Mouse (Mus musculus) 3T3-L1 (cell line): Measurements from ENCODE around the gene L1cam.
A peak's percentile ranks its signal among the peaks of the same experiment; 100 is the strongest.

Experiments
- DNase-seq: peaks from one replicate; pipeline ENCODE4 v3.0.0-alpha.2; 2015; ENCODE audit warnings: low read depth, low spot score

Gene L1cam

DNA sequence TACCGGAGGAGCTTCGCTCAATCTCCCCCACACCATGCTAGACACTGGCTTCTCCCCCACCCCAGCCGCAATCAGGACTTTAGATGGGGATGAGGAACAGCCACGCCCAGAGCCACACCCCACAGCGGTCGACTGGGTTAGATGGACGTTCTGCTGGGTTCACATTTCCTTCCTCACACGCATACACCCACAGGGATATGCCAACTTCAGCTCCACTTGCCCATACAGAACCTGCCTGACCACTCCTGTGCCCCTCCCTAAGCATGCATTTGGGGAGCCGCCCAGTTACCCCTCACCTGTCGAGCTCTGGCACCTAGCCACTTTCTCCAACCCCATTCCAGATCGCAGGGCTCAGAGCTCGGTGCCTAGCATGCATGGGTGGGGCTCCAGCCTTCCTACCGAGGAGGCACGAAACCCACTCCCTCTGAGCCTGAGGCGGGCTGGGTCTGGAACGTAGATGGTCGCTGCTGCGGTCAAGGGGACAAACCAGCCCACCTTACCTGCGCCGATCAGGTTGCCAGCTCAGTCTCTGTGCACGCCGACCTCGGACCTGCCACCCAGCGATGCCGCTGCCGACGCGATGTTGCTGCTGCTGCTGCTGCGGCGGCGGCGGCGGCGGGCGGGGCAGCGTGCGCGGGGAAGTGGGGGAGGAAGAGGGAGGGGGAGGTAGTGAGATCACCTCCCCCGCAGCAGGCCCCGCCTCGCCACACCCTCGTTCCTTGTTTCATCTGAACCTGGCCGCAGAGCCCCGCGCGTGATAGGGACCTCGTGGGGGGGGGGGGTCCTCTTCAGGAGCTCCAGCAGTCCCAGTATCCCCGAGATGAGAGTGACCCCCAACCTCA lies 15.5 kb downstream of the L1cam start:
- no peak for DNase-seq

DNA sequence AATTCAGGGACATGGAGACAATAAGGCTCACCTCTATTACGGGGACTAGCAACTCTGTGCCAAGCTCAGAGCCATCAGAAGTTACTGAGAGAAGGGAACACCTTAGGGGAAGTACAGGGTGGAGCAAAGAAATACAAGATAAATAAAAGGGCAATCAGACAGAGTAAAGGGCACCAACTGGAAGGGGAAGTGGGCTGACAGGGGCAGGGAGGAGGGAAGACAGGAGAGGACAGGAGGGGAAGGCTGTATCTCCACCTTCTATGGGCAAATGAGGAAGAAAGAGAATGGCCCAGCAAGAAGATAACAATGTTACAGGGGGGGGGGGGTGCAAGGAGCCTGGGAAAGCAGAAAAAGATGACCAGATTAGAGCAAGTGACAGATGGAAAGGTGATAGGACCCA lies 18.9 kb downstream of the L1cam start:
- no peak for DNase-seq

DNA sequence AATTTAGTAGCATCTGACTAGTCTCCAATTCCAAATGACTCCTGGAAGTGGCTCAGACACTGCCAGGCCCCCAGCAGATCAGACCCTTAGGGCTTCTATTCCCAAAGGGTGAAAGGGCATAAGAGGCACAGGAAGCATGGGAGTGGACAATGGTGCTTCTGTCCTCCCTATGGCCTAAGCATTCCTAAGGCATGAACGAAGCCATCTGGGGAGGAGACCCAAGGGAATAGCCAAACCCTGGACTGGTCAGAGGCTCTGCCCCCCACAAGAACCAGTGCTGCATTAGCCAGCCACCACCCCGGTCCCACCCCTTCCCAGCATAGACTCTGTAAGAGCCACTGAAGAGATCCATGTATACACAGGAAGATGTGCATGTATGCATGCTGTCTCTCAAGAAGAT lies 20.0 kb downstream of the L1cam start:
- peak; percentile 57 for DNase-seq

DNA sequence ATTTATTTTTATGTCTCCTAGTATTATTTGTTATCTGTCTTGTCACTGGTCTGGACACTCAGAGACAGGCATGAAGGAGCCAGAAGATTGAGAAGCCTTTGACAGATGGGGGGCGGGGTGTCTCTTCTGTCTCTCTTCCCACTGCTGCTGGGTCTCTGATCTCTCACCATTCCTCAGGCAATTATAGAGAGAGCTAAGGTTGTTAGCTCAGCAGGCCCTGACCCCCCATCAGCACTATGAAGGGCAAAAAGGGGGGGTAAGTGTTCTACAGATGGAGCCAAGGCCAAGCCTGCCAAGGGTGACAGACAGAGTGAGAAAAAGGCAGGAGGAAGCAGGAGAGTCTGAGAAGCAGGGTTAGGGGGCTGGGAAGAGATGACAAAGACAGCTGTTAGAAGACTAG lies 23.9 kb downstream of the L1cam start:
- no peak for DNase-seq

DNA sequence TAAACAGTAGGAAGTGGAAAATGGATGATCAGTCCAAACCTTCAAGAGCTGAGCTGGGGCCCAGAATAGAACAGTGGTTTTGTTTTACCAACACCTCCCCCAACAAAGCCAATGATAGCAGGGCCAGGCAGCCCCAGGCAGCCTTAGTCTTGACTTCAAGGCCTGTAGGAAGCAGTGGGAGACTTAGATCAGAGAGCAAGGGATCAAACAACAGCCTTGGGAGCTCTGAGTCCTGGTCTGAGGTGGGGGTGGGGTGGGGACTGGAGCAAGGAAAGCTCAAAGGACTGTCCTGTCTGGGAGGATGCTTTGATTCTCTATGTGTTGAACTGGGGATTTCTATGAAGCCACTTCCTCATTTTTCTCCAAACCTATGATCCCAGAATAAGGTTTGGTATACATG lies 24.4 kb downstream of the L1cam start:
- no peak for DNase-seq

DNA sequence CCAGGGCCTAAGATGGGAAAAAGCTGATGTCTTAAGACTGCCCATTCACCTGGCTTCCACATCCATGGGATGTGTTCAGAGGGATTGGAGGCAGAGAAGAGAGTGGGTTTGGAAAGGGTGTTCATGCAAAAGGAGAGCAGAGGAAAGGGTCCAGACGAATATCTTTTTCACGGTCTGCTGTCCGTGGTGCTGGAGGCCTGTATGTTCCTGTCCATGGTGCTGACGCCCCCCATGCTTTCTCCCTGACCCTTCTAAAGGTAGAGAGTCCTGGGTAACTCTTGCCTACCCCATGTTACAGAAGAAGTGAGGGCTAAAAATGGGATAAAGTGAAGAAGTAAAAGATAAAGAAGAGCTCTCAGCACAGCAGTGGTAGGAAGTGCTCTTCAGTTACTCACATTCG lies 26.6 kb downstream of the L1cam start:
- DNase-seq, result peak; percentile 44

- no peak for DNase-seq
Observed at GRCm38 (mm10) chrX:73867852-73868251, 28.1 kb downstream of the L1cam start.

GRCm38 (mm10) chrX:73867256-73867655 lies 28.6 kb downstream of the L1cam start:
- no peak for DNase-seq

- DNase-seq, result no peak
Observed at GRCm38 (mm10) chrX:73864692-73865091, 31.2 kb downstream of the L1cam start.

DNA sequence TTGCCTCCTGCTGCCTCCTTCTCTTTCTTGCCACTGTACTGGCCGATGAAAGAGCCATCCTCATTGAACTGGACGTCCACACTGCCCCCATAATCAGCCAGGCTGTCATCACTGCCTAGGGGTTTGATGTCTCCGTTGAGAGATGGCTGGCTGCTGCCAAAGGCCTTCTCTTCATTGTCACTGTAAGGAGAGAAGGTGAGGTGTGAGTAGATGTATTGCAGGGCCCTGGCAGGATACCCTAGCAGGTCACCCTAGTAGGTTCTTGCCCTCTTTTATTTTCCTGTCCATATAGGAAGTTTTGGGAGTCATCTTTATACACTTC lies 40.9 kb downstream of the L1cam start:
- no peak for DNase-seq

DNA sequence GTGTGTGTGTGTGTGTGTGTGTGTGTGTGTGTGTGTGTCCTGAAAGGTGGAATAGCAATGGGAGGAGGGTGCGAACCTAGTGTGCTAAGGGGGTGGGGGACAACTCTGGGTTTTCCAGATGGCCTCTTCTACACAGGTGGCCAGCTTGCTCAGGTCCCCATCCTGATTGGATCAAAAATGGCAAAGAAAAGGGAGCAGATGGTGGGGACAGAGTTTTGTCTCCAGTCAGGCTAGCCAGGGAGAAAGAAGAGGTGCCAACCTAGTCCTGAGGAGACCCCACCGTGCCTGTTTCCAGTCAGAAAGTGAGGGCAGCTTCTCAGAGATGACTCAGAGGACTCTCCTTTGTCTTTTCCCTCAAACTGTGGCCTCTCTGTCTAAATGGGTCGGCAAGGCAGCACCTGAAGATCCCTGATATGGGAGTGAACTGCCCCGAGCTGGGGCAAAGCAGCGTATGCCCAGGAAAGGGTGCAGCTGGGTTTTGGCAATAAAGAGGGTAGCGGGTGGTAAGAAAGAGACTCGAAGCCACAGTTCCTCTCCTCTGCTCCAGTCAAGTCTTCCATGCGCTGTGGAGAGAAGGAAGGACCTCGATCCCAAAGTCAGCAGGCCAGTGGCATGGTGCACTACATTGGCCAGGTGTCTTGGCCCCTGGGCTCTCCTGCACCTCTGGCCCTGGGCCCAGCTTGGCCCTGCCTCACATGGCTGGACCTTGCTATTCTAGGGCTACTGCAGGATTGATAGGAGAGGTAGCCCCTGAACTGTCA lies 41.4 kb downstream of the L1cam start:
- DNase-seq, result no peak

DNA sequence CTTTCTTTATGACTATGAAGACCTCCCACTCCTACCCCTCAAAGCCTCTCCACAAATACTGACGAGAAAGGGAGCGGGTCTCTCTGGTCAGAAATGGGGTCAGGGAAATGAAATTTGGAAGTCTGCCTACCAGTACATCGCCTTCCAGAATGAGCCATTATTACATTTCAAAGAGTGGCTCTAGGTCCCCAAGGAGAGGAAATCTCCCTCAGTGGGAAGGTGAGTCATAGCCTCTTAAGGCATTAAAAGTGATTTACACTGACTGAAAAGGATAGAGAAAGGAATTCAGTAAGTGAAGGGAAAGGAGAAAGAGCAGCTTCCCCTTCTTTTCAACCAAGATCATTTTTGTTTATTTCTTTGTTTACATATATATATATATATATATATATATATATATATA lies 59.2 kb downstream of the L1cam start:
- peak; percentile 64 for DNase-seq

- DNase-seq, result no peak
Observed at GRCm38 (mm10) chrX:73835731-73836130, 60.2 kb downstream of the L1cam start.

DNA sequence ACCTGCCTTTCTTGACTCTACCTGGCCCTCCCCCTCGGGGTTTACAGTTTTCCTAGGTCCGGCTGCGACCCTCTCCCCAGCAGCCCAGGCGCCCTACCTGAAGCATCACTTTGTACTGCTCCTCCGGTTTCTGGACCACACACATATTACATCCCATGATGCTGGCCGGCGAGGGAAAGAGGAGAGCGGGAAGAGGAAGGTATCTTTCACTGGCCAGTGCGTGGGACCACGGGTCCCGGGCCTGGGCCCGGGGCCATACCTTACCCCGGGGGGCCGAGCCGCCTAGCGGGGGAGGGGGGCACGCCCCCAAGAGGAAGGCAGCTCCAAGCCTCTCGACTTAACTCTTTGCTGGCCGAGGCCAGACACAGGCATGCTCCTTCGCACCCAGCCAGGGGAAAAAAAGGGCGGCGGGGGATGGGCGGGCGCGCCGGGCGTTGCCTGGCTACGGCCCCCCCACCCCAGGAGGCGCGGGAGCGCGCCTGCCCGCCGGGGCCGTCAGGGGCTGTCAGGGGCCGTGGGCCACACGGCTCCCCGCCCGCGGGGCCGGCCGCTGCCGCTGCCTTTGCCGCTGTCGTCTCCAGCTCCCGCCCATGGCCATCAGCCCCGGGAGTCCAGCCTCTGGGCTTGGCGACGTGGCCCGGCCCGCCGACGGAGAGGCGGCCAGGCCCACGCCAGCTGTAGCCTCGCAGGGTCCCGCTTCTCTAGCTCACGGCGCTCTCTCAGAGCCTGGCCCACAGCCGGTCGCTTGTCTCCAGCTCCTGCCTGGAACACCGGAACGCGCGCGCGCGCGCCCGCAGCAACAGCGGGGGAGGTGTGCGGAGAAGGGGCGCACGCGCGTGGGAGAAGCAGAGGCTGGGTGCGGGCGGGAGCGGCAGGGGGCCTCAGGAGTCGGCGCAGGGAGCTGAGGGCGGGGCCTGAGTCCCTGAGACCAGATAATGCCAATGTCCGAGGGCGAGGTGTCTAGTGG lies 71.4 kb downstream of the L1cam start, which contains the start of gene Pdzd4:
Gene Pdzd4, minus strand, starts transcription at position 785 of the 967 bp plus-strand sequence.
- peak; percentile 50 for DNase-seq

DNA sequence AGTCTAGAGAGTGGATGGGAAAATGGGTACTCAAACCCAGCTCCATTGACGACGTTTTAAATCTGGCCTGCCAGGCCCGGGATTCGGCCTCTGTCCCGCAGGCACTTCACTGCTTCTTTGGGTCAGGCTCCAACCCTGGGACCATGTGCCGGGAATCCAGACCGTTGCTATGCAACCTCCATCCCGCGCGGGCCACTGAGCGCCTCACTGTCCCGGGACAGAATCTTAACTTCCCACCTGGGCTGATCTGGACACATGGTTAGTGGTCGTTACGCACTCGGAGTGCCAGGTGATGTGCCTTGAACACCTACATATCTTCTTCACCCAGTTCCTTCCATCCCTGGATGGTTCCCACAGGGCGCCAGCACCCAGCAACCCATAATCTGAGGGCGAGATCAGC lies 72.2 kb downstream of the L1cam start:
- no peak for DNase-seq

DNA sequence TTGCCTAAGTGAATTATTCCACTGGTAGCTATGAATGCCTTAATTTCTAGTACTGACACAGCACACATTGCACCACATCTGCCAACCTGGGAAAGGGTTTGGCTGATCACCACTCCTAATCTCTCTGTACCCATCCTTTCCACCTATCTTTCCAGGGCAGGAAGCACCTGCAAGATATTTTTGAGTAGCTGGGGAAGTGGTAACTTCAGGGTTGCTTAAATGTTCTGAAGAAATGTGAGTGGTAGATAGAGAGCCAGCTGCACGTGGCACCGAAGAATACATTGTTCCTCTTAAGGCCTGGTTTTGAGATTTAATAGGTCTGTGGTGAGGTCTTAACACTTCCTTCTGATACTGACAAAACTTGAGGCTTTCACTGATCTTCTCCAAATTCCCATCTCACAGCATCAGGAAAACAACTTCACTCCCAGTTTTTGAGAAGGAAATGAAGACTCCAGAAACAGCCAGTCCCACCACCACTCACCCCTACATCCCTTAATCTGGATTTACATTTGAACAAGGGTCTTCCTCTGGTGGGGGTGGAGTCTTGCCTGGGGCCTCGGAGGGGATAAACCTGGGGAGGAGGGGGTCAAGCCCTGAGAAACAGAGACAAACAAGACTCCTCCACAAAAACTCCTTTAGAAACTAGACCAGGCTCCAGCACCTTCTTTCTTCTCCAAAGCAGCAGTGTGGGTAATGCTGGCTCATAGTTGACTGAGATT lies 79.2 kb downstream of the L1cam start:
- DNase-seq, result no peak

DNA sequence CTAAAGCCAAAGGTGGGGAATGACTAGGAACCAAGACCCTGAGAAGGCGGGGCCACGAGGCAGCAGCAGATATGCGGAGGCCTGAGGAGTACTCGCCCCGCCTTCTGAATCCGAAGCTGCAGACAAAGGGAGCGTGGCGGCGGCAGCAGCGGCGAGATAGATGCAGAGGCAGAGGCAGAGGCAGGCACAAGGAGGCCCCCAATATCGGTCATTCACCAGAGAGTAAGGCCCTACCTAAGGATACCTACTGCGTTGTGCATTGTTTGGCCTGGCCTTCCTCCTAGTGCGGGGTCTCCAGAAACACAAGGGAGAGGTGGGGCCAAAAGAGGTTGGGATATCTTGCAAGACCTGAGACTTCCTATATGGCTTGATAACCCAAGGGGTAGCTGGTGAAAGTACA lies 80.8 kb downstream of the L1cam start:
- no peak for DNase-seq

DNA sequence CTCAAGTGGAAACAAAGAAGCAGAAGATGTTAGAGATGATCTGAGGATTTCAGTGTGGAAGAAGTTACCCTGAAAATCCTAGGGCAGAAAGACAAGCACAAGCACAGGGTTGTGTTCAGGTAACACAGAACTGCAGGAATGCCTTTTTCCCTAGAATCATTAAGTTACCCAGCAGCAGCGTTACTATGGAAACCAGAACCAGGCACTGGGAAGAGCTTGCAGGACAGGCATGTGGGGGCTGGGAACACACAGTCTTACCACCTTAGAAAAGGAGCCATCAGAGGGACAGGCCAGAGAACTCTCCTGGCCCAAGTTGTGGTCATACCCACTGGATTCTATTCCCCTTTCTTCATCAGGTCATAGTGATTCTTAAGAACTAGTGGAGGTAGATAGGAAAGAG lies 90.1 kb downstream of the L1cam start:
- no peak for DNase-seq
